Mouse (Mus musculus) bone marrow macrophage, adult 2 months (primary cell): Measurements from ENCODE around the gene Cped1. TPM values are rescaled to one million over a fixed set of nuclear protein-coding genes. Genes with fewer than 3 reads are reported as not detected.
"Not testable (repeated sequence)": the region's sequence is repeated elsewhere in the genome, so short reads cannot be mapped to it uniquely, and the experiment has no call there.

ENCODE experiments used
- H3K27ac ChIP-seq: 2 replicates; pipeline ENCODE4 v1.5.1; 2012; ENCODE audit warnings: low read depth, low read length; ENCODE audit not compliant: insufficient read depth
- H3K4me1 ChIP-seq: 2 replicates; pipeline ENCODE4 v1.6.1; 2012; ENCODE audit warnings: low read length; ENCODE audit not compliant: control insufficient read depth, insufficient read depth
- H3K4me3 ChIP-seq: 2 replicates; pipeline ENCODE4 v1.5.1; 2012; ENCODE audit warnings: mild to moderate bottlenecking, low read length, moderate library complexity; ENCODE audit not compliant: insufficient read depth
- CTCF ChIP-seq: IDR thresholded peaks from 2 replicates; pipeline ENCODE4 v1.5.1; 2012; ENCODE audit warnings: low read depth, mild to moderate bottlenecking, low read length, moderate library complexity
- POLR2A ChIP-seq: IDR thresholded peaks from 2 replicates; pipeline ENCODE4 v1.6.1; 2012; ENCODE audit warnings: mild to moderate bottlenecking, low read depth, low read length, borderline replicate concordance
- polyA plus RNA-seq: library from polyadenylated mRNA; stranded (reverse); fragments of >200 nt; gene quantifications from 2 replicates; pipeline ENCODE4 v1.2.4, GENCODE M21; 2012; ENCODE audit not compliant: missing spikeins, insufficient read depth, insufficient read length

Gene Cped1
- polyA plus RNA-seq, 1 experiment = 0.79 TPM

GRCm38 (mm10) chr6:22099832-22100231 lies 114.1 kb downstream of the Cped1 start:
- Histone ChIP-seq H3K4me3 (no peak overlapping the region), H3K27ac (no peak overlapping the region), H3K4me1 (no peaks in the 10 kb centered on the region)
- TF ChIP-seq CTCF = no peak
- TF ChIP-seq POLR2A = no peak

DNA sequence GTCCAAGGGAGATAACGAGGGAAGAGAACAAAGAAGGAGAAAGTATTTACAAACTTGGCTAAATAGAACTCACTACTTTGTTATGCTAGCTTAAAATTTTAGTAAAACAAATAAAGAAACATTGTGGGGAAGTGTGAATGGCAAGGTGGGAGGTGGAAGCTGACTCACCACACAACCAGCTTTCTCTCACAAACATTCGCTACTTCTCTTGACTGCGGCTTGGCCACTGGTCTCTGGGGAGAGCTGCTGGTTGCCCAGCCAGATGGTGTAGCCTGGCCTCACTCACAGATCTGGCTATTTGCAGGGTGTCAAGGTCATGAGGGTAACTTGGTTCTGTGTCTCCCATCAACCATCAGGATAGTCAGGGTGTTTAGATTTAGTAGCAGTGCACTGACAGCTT lies 116.2 kb downstream of the Cped1 start:
- no peak overlapping the region for H3K4me3 ChIP-seq
- no peaks in the 10 kb centered on the region for H3K4me1 ChIP-seq
- no peak overlapping the region for H3K27ac ChIP-seq
- TF ChIP-seq POLR2A (no peak), CTCF (no peak)

DNA sequence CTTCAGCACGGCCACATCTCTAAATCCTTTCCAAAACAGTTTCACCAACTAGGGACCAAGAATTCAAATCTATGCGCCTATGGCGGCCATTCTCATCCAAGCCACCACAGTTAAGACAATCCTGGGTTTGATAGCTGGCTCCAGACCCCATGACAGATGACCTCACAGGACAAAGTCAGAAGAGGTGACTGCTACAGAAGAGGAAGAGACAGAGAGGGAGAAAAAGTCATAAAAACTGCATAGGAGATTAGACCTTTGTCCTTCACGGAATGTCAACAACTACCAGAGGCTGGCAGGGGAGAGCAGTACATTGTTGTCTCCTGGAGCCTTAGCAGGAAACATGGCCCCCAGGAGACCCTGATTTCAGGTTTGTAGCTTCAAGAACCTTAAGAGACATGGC lies 117.0 kb downstream of the Cped1 start:
- Histone ChIP-seq H3K4me3 (no peak overlapping the region), H3K4me1 (no peaks in the 10 kb centered on the region), H3K27ac (no peak overlapping the region)
- TF ChIP-seq POLR2A (no peak), CTCF (no peak)

- TF ChIP-seq POLR2A (no peak), CTCF (no peak)
- no peaks in the 10 kb centered on the region for H3K4me1 ChIP-seq
- H3K4me3 ChIP-seq = no peak overlapping the region
- no peak overlapping the region for H3K27ac ChIP-seq
Measured at GRCm38 (mm10) chr6:22103713-22104112, 118.0 kb downstream of the Cped1 start.

DNA sequence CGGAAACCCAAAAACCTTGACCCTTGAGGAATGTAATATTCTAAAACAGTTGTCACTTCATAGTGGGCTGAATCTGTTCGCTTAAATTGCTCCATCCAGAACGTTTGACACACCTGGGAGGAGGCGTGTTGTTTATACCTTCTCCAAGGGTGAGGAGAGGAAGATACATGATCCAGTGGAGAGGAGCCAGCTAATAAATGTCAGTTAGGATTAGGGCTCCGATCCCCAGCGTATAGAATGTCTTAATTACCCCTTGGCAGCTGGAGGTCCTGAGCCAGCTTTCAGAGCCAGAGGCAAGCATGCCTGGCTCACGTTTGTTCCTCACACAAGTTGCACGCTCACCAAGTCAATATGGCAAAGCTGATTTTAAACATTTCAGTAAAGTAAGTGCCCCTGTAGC lies 118.5 kb downstream of the Cped1 start:
- no peak for TF ChIP-seq POLR2A
- no peak overlapping the region for H3K4me3 ChIP-seq
- H3K4me1 ChIP-seq = no peaks in the 10 kb centered on the region
- no peak overlapping the region for H3K27ac ChIP-seq

GRCm38 (mm10) chr6:22114079-22114478 lies 128.4 kb downstream of the Cped1 start:
- Histone ChIP-seq H3K27ac (no peak overlapping the region), H3K4me3 (no peak overlapping the region), H3K4me1 (no peaks in the 10 kb centered on the region)
- TF ChIP-seq POLR2A = no peak
- no peak for TF ChIP-seq CTCF

DNA sequence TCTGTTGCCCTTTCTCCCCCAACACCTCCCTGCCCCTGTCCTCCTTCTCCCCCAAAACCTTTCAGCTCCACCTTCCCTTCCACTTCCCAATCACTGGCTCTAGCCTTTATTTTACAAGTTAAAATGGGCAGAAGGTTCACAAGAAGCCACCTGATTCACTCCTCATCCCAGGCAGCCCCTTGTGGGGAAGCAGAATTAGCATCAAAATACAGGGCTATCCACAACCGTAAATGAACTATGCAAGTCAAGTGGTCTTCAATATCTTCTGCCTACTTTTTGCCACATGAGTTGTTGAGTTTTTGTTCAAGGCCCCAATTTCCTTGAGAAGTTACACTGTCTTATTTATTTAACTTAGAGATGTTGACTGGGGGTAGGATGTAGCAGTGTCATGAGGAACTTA lies 131.0 kb downstream of the Cped1 start:
- TF ChIP-seq CTCF = no peak
- TF ChIP-seq POLR2A = no peak
- Histone ChIP-seq H3K4me1 (no peaks in the 10 kb centered on the region), H3K4me3 (no peak overlapping the region), H3K27ac (no peak overlapping the region)

DNA sequence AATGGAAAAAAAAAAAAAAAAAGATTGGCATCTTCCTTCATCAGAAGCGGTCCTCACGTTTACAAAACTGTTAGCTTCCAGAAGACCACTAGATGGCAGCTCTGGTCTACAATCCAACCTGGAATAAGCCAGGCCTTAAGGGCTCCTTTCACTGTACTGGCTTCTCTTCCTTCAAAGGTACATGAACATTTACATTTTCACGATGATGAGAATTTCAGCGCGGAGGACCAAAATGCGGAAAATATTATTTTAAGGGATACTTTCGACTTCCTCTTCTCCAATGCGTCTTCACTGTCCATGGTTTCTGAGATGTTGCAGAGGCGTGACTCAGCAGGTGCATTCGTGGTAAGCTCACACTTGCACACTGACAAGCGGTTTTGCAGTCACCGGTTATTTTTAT lies 136.4 kb downstream of the Cped1 start:
- Histone ChIP-seq H3K4me3 (no peak overlapping the region), H3K4me1 (peaks cover 10% of the 10 kb centered on the region), H3K27ac (no peak overlapping the region)
- TF ChIP-seq CTCF = no peak
- no peak for TF ChIP-seq POLR2A

- Histone ChIP-seq H3K4me3 (no peak overlapping the region), H3K27ac (no peak overlapping the region), H3K4me1 (peaks cover 10% of the 10 kb centered on the region)
- no peak for TF ChIP-seq POLR2A
- TF ChIP-seq CTCF = no peak
Measured at GRCm38 (mm10) chr6:22122693-22123092, 137.0 kb downstream of the Cped1 start.

- TF ChIP-seq CTCF (no peak), POLR2A (no peak)
- no peak overlapping the region for H3K4me3 ChIP-seq
- peaks cover 10% of the 10 kb centered on the region for H3K4me1 ChIP-seq
- H3K27ac ChIP-seq = no peak overlapping the region
Measured at GRCm38 (mm10) chr6:22123332-22123731, 137.6 kb downstream of the Cped1 start.

- H3K4me3 ChIP-seq, H3K4me1 ChIP-seq: not testable (repeated sequence)
- H3K27ac ChIP-seq = peak overlapping the region; percentile 45
Measured at GRCm38 (mm10) chr6:22124575-22125330, 139.0 kb downstream of the Cped1 start.
